Mouse (Mus musculus): ENCODE measurements around the gene Adcy4. TPM values are rescaled to one million over a fixed set of nuclear protein-coding genes. Genes with fewer than 3 reads are reported as not detected.

Adcy4 gene
- polyA plus RNA-seq, 1 experiment from 2014 or later, result 4.4 TPM

DNA sequence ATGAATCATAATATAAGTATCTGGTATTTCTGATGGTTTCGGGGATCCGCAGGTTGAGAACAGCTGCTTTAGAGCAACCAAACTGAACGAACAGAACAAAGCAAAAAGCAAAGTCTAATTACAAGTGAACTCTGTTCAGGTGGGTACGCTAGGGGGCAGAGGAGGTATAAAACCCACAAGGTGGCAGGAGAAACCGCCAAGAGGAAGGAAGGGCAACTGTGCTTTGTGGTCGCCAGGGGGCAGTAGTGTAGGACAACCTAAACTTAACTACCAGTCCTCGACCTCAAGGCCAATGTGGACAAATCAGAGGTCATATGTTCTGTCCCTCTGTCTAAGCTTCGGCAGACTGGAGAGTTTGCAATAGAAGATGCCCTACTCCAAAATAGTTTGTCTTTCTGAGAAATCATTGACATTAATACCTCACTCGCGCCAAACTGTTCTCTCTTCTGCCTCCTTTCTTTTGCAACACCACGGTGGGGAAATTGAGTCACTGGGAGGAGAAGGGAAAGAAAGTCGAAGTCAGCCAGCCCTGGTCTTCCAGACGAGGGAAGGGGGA lies 38.6 kb upstream of the Adcy4 start:
- Histone ChIP-seq H3K27ac (replicated peaks) (peak overlapping the region; percentile 86), H3K9ac (peak overlapping the region; percentile 82), H3K27me3 (peaks cover 34% of the 10 kb centered on the region), H3K4me3 (peak overlapping the region; percentile 60), H3K4me1 (replicated peaks) (peaks cover 50% of the 10 kb centered on the region), H3K4me2 (peak overlapping the region; percentile 87), H3K9me3 (no peaks in the 10 kb centered on the region), H3K36me3 (no peaks in the 10 kb centered on the region)
- WGBS, result 8% methylated on average over 13 of the region's 13 CpGs
- ATAC-seq (ENCODE audit: low read depth), result no peak; the same call in 1 of the 2 replicates

GRCm38 (mm10) chr14:55820576-55820975 lies 36.7 kb upstream of the Adcy4 start:
- Histone ChIP-seq H3K4me1 (replicated peaks) (peaks cover 33% of the 10 kb centered on the region), H3K9ac (no peak overlapping the region), H3K36me3 (no peaks in the 10 kb centered on the region), H3K4me2 (no peak overlapping the region), H3K27ac (replicated peaks) (no peak overlapping the region), H3K4me3 (no peak overlapping the region), H3K27me3 (peaks cover 15% of the 10 kb centered on the region), H3K9me3 (no peaks in the 10 kb centered on the region)
- WGBS, result 87% methylated on average over 9 of the region's 9 CpGs
- ATAC-seq (ENCODE audit: low read depth), result no peak

- H3K4me2 ChIP-seq, result no peak overlapping the region
- H3K27me3 ChIP-seq, result peaks cover 9% of the 10 kb centered on the region
- no peaks in the 10 kb centered on the region for H3K36me3 ChIP-seq
- 84% methylated on average over 7 of the region's 7 CpGs for WGBS
- H3K9ac ChIP-seq, result no peak overlapping the region
- H3K4me1 ChIP-seq (replicated peaks), result peaks cover 32% of the 10 kb centered on the region
- no peaks in the 10 kb centered on the region for H3K9me3 ChIP-seq
- no peak overlapping the region for H3K4me3 ChIP-seq
- ATAC-seq (ENCODE audit: low read depth), result no peak
- no peak overlapping the region for H3K27ac ChIP-seq (replicated peaks)
These were observed 36.0 kb upstream of the Adcy4 start for GRCm38 (mm10) chr14:55819845-55820405.

- H3K9ac ChIP-seq, result peak overlapping the region; percentile 68
- no peaks in the 10 kb centered on the region for H3K27me3 ChIP-seq
- H3K4me1 ChIP-seq (replicated peaks), result peaks cover 9% of the 10 kb centered on the region; the same call in 1 of the 2 replicates
- no peaks in the 10 kb centered on the region for H3K9me3 ChIP-seq
- H3K27ac ChIP-seq (replicated peaks), result no peak overlapping the region
- H3K36me3 ChIP-seq, result no peaks in the 10 kb centered on the region
- H3K4me3 ChIP-seq, result peak overlapping the region; percentile 45
- peak overlapping the region; percentile 66 for H3K4me2 ChIP-seq
- WGBS, result 21% methylated on average over 17 of the region's 17 CpGs
- ATAC-seq (ENCODE audit: low read depth), result peak; percentile 77
These were observed 31.4 kb upstream of the Adcy4 start for GRCm38 (mm10) chr14:55815310-55815751.

- peak overlapping the region; percentile 45 for H3K4me3 ChIP-seq
- no peak overlapping the region for H3K27ac ChIP-seq (replicated peaks)
- peak overlapping the region; percentile 68 for H3K9ac ChIP-seq
- WGBS, result 24% methylated on average over 16 of the region's 16 CpGs
- peak; percentile 81 for ATAC-seq (ENCODE audit: low read depth)
- no peaks in the 10 kb centered on the region for H3K27me3 ChIP-seq
- H3K4me2 ChIP-seq, result peak overlapping the region; percentile 66
- H3K9me3 ChIP-seq, result no peaks in the 10 kb centered on the region
- peaks cover 9% of the 10 kb centered on the region; the same call in 1 of the 2 replicates for H3K4me1 ChIP-seq (replicated peaks)
- H3K36me3 ChIP-seq, result no peaks in the 10 kb centered on the region
These were observed 31.0 kb upstream of the Adcy4 start for GRCm38 (mm10) chr14:55814885-55815284.

GRCm38 (mm10) chr14:55795380-55796163 lies 11.7 kb upstream of the Adcy4 start:
- WGBS, result 87% methylated on average over 15 of the region's 15 CpGs
- no peak for ATAC-seq (ENCODE audit: low read depth)
- Histone ChIP-seq H3K36me3 (no peaks in the 10 kb centered on the region), H3K9me3 (no peaks in the 10 kb centered on the region), H3K4me2 (no peak overlapping the region), H3K4me3 (no peak overlapping the region), H3K9ac (no peak overlapping the region), H3K4me1 (replicated peaks) (no peaks in the 10 kb centered on the region), H3K27ac (replicated peaks) (no peak overlapping the region), H3K27me3 (peaks cover 2% of the 10 kb centered on the region; the same call in 1 of the 2 replicates)

DNA sequence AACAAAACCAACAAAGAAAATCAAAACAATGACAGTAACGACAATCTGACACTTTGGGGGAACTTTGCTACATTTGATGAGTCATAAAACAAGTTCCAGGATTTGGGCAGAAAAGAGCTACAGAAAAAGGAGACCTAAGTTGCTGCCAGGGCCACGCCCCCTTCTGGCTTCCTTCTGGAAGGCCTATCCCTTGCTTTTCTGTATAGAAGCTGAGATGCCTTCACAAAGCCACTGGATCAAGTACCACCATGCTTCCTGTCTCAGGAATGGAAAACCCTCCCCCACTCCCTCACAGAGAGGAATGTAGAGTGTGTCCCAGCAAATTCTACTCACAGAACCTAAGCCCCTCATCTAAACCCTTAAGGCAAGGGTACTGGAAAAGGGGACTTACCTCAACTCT lies 10.1 kb upstream of the Adcy4 start:
- no peak for ATAC-seq (ENCODE audit: low read depth)
- Histone ChIP-seq H3K4me2 (no peak overlapping the region), H3K4me1 (replicated peaks) (no peaks in the 10 kb centered on the region), H3K27ac (replicated peaks) (no peak overlapping the region), H3K9me3 (no peaks in the 10 kb centered on the region), H3K27me3 (peaks cover 19% of the 10 kb centered on the region), H3K4me3 (no peak overlapping the region), H3K36me3 (no peaks in the 10 kb centered on the region), H3K9ac (no peak overlapping the region)
- WGBS, result 69% methylated on average over 2 of the region's 2 CpGs

DNA sequence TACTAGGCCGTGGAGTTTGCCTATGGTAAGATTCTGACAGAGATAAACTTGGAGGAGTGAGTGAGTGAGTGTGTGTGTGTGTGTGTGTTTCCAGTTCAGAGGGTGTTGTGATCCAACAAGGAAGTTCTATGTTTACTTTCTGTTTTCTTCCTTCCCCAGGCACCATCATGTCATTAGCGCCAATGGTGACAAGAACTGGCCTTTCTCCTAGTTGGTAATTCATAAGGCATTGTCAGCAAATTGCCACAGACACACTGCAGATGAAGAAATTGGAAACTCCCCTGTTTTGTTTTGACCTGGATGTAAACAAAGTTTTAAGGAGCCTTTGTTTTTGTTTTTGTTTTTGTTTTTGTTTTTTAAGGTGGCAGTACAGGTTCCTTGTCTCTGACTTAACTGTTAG lies 9.6 kb upstream of the Adcy4 start:
- no peak overlapping the region for H3K27ac ChIP-seq (replicated peaks)
- no peak overlapping the region for H3K4me2 ChIP-seq
- no peaks in the 10 kb centered on the region for H3K9me3 ChIP-seq
- no peak overlapping the region for H3K4me3 ChIP-seq
- ATAC-seq (ENCODE audit: low read depth), result no peak
- no peak overlapping the region for H3K9ac ChIP-seq
- 71% methylated on average over 2 of the region's 2 CpGs for WGBS
- H3K4me1 ChIP-seq (replicated peaks), result peaks cover 1% of the 10 kb centered on the region
- H3K36me3 ChIP-seq, result no peaks in the 10 kb centered on the region
- peaks cover 24% of the 10 kb centered on the region for H3K27me3 ChIP-seq

DNA sequence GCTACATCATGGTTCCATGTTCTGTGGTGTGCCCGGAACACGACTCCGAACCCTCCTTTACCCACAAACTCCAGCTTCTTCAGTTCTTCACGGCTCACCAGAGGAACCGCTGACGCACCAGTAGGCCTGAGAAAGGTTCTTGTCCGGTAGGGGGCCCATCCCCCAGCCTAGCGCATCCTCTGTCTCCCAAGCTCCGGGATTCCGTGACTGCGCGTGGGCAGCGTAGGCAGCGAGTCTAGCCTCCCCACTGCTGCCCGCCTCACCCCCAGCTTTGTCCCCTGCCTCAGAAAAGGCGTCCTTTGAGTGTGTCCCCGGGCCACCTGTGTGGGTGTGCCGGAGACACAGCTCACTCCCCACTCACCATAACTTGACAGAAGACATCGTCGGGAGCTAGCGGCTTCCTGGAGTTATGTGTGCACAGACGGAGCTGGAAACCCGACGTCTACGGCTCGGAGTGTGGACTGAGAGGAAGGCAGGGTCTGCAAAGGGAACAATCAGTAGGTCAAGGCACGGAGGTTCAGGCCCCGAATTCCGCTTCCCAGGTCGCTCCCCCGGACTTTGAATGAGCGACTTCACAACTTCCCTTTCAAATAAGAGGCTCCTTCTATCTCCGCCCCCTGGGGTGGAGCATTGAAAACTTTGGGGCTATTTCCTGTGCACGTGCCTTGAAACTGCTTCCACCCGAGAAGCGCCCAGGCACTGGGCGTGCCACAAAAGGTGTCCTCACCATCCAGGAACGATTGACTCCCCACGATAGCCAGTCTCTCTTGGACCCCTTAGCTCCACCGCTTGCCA lies 4.6 kb upstream of the Adcy4 start, which contains the start of gene Ripk3:
Ripk3 (minus strand) TSS at position 610 of the 795 bp plus-strand sequence.
- ATAC-seq (ENCODE audit: low read depth), result no peak

GRCm38 (mm10) chr14:55787731-55788130 lies 3.8 kb upstream of the Adcy4 start:
- Histone ChIP-seq H3K27ac (replicated peaks) (no peak overlapping the region), H3K36me3 (no peaks in the 10 kb centered on the region), H3K9ac (0 out of 2 replicates have a peak overlapping the region, but pooled peaks have one; percentile 41), H3K9me3 (no peaks in the 10 kb centered on the region), H3K4me2 (peak overlapping the region; percentile 53), H3K4me1 (replicated peaks) (peaks cover 18% of the 10 kb centered on the region), H3K27me3 (peaks cover 81% of the 10 kb centered on the region), H3K4me3 (0 out of 2 replicates have a peak overlapping the region, but pooled peaks have one; percentile 31)
- ATAC-seq (ENCODE audit: low read depth), result no peak
- 33% methylated on average over 11 of the region's 11 CpGs for WGBS

More for the DNA sequence above, 4.6 kb upstream of the Adcy4 start, which contains the start of gene Ripk3:
- Histone ChIP-seq H3K9ac (peak within 1 kb of the TSS; percentile 41; the same call in 1 of the 2 replicates), H3K27me3 (peaks cover 74% of the 10 kb centered on the region), H3K4me3 (peak within 1 kb of the TSS; percentile 31), H3K4me2 (peak within 1 kb of the TSS; percentile 53), H3K4me1 (replicated peaks) (peaks cover 15% of the 10 kb centered on the region), H3K36me3 (no peaks in the 10 kb centered on the region), H3K27ac (replicated peaks) (no peak within 1 kb of the TSS), H3K9me3 (no peaks in the 10 kb centered on the region)
- 5% methylated on average over 40 of the region's 40 CpGs for WGBS

DNA sequence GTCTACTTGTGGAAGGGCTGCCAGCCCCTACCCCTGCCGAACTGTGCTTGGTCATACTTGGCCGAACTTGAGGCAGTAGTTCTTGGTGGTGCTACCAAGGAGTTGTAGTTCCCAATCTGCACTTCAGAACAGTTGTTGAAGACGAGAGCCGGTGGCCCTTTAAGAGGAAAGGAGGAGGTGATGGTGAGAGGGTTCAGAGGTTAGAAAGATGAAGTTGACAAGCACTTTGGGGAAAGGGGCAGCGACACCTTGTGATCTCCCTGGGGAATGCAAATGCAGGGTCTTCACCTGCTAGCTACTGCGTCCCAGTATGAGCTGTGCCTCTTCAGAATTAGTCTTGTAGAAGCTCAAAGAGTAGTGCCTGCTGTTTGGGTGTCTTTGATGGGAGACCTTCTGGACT lies 1.3 kb upstream of the Adcy4 start:
- H3K27ac ChIP-seq (replicated peaks), result no peak overlapping the region
- 33% methylated on average over 6 of the region's 6 CpGs for WGBS
- H3K4me3 ChIP-seq, result no peak overlapping the region
- ATAC-seq (ENCODE audit: low read depth), result no peak
- H3K4me1 ChIP-seq (replicated peaks), result peaks cover 23% of the 10 kb centered on the region
- no peak overlapping the region for H3K9ac ChIP-seq
- H3K27me3 ChIP-seq, result peaks cover 89% of the 10 kb centered on the region
- no peaks in the 10 kb centered on the region for H3K9me3 ChIP-seq
- no peak overlapping the region for H3K4me2 ChIP-seq
- H3K36me3 ChIP-seq, result no peaks in the 10 kb centered on the region
